Mouse (Mus musculus) cortical plate, adult 2 months (tissue): Measurements from ENCODE around the gene Hdgfl3. TPM values are rescaled to one million over a fixed set of nuclear protein-coding genes. Genes with fewer than 3 reads are reported as not detected.

Experiments
- H3K27ac ChIP-seq: fragments of 200-500 bp; 2 replicates; pipeline ENCODE4 v1.5.1; 2012; ENCODE audit warnings: low read length, control low read depth, inconsistent platforms; ENCODE audit not compliant: insufficient read depth
- H3K4me1 ChIP-seq: fragments of 200-500 bp; 2 replicates; pipeline ENCODE4 v1.6.1; 2011; ENCODE audit warnings: low read length; ENCODE audit not compliant: control insufficient read depth, insufficient read depth
- H3K4me3 ChIP-seq: fragments of 200-500 bp; 2 replicates; pipeline ENCODE4 v1.5.1; 2011; ENCODE audit warnings: mild to moderate bottlenecking, low read length, control low read depth; ENCODE audit not compliant: insufficient read depth
- CTCF ChIP-seq: fragments of 200-500 bp; IDR thresholded peaks from 2 replicates; pipeline ENCODE4 v1.5.1; 2011; ENCODE audit warnings: mild to moderate bottlenecking, control low read depth, low read length; ENCODE audit not compliant: insufficient read depth; ENCODE audit errors: extremely low read depth
- POLR2A ChIP-seq: fragments of 200-500 bp; IDR thresholded peaks from 2 replicates; pipeline ENCODE4 v1.6.1; 2011; ENCODE audit warnings: mild to moderate bottlenecking, low read length, control low read depth; ENCODE audit not compliant: insufficient read depth; ENCODE audit errors: extremely low read depth
- polyA plus RNA-seq: library from polyadenylated mRNA; depleted of rRNA; stranded (reverse); fragments of >200 nt; gene quantifications from 2 replicates; pipeline ENCODE4 v1.2.3, GENCODE M21; 2012

The Hdgfl3 gene
- polyA plus RNA-seq, 1 experiment: 40.4 TPM

DNA sequence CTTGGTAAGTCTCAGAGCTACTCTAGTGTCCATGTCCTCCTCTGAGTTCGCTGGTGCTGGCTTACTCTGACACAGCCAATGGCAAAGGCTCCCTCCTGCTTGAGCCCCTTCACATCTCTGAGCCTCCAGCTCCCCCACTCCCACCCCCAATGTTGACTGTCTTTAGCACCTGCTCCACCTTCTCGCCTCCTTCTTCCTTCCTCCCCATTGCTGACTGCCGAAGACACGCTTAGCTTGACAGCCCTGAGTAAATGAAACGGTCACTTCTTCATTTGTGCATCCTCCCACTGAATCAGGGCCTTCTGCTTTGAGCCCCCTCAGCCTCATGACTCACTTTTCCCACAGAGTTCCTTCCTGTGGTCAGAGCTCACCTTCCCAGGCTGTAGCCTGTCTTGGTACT is 73.3 kb downstream of the Hdgfl3 start:
- Histone ChIP-seq H3K4me3 (peak overlapping the region; percentile 53; the same call in 1 of the 2 replicates), H3K27ac (no peak overlapping the region), H3K4me1 (peaks cover 6% of the 10 kb centered on the region)
- TF ChIP-seq POLR2A (no peak), CTCF (no peak)

DNA sequence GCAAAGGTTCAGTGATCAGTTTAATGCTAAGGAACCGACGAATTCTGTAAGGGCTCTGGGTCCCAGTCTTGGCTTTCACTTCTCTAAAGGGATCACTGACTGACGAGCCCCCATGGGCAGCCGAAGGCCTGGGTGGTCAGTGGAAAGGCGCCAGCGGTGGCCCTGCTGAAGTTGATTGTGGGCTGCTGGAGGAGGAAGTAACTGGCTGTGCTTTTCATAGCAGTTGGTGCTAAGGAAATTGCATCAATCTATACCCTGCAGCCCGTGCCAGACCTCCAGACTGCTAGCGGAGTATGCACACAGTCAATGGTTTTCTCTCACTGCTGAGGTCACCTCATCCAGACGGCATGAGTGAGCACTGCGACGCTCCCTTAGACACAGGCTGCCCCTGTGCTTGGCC is 74.2 kb downstream of the Hdgfl3 start:
- H3K27ac ChIP-seq: no peak overlapping the region
- TF ChIP-seq CTCF (no peak), POLR2A (0 out of 2 replicates have a peak, but pooled peaks have one; percentile 35)
- H3K4me3 ChIP-seq: peak overlapping the region; percentile 53
- H3K4me1 ChIP-seq: peaks cover 7% of the 10 kb centered on the region

- peak within 1 kb of the TSS; percentile 1 for H3K27ac ChIP-seq
- peak within 1 kb of the TSS; percentile 53 for H3K4me3 ChIP-seq
- peak; percentile 36; the same call in 1 of the 2 replicates for TF ChIP-seq POLR2A
- TF ChIP-seq CTCF: no peak
- H3K4me1 ChIP-seq: peaks cover 9% of the 10 kb centered on the region
These were observed 75.1 kb downstream of the Hdgfl3 start, which contains the start of gene Tm6sf1 for GRCm38 (mm10) chr7:81858968-81859721. Gene Tm6sf1, plus strand, starts transcription at chr7:81859001.

- Histone ChIP-seq H3K27ac (no peak overlapping the region), H3K4me3 (peak overlapping the region; percentile 53; the same call in 1 of the 2 replicates), H3K4me1 (peaks cover 11% of the 10 kb centered on the region)
- TF ChIP-seq CTCF (no peak), POLR2A (no peak)
These were observed 76.0 kb downstream of the Hdgfl3 start for GRCm38 (mm10) chr7:81858236-81858635.

DNA sequence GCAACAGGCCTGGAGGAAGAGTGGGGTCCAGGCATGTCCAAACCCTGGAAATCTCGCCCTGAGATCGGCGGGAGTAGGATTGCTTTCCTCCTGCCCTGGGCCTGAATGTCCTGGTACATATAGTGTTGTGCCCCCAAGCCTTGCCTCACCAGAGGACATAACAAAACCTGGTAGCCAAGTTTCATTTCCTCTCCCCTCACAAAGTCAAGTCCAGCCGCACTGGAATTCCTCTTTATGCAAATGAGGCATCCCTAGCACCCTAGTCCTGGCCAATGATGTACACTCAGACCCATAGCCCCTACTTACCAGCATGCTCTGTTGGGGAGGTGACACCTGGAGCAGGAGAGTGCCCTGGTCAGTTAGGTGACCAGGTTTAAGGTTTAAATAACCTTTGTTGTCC is 78.1 kb downstream of the Hdgfl3 start:
- no peak overlapping the region for H3K4me3 ChIP-seq
- H3K27ac ChIP-seq: no peak overlapping the region
- peaks cover 8% of the 10 kb centered on the region for H3K4me1 ChIP-seq
- no peak for TF ChIP-seq POLR2A
- TF ChIP-seq CTCF: no peak

DNA sequence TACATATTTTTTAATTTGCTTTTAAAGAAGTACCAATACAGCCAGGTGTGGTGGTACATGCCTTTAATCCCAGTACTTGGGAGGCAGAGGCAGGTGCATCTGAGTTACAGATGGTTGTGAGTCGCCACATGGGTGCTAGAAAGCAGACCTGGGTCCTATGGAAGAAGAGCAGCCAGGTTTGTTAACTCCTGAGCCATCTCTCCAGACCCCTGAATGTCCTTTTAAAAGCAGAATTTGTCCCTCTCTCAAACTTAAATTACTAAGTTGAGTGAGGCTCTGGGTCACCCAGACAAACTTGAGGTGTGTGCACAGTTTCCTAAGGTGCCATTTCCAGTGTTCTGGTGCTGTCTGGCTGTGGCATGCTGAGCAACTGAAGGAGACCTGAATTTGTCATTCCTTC is 78.6 kb downstream of the Hdgfl3 start, which contains the start of gene Gm10160:
Gene Gm10160 (minus strand): TSS at position 101 of the 400 bp plus-strand sequence.
- H3K4me1 ChIP-seq: peaks cover 6% of the 10 kb centered on the region

GRCm38 (mm10) chr7:81854568-81855307 is 79.5 kb downstream of the Hdgfl3 start:
- H3K27ac ChIP-seq: no peak overlapping the region
- H3K4me3 ChIP-seq: no peak overlapping the region
- peaks cover 4% of the 10 kb centered on the region; the same call in 1 of the 2 replicates for H3K4me1 ChIP-seq
- no peak for TF ChIP-seq POLR2A
- TF ChIP-seq CTCF: no peak

More for the DNA sequence above, 78.6 kb downstream of the Hdgfl3 start, which contains the start of gene Gm10160:
- no peak for TF ChIP-seq CTCF
- no peak for TF ChIP-seq POLR2A
- no peak within 1 kb of the TSS for H3K4me3 ChIP-seq
- no peak within 1 kb of the TSS for H3K27ac ChIP-seq

GRCm38 (mm10) chr7:81851706-81852105 is 82.6 kb downstream of the Hdgfl3 start:
- Histone ChIP-seq H3K4me1 (peaks cover 4% of the 10 kb centered on the region; the same call in 1 of the 2 replicates), H3K4me3 (no peak overlapping the region), H3K27ac (no peak overlapping the region)
- TF ChIP-seq CTCF (no peak), POLR2A (no peak)

DNA sequence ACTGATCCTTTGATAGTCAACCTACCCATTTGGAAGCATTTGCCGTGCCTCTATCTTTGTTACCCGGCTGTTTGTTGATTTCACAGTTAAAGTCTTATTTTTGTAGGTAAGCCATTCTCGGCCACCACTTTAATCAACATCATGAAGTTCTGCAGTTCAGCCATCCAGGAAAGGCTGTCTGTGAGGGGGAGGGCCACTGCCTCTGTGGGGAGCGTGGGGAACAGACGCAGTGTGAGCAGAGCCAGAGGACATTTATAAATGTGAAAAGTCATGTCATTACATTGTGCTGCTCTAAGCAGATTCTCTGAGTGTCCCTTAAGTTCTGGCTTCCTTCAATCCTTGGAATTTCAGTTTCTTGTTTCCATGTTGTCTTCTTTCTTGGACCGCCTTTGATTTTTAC is 84.1 kb downstream of the Hdgfl3 start:
- H3K4me1 ChIP-seq: peaks cover 4% of the 10 kb centered on the region; the same call in 1 of the 2 replicates
- no peak overlapping the region for H3K27ac ChIP-seq
- TF ChIP-seq POLR2A: no peak
- no peak for TF ChIP-seq CTCF
- no peak overlapping the region for H3K4me3 ChIP-seq
